Mouse (Mus musculus): ENCODE results near the gene Bpnt1. TPM values are rescaled to one million over a fixed set of nuclear protein-coding genes. Genes with fewer than 3 reads are reported as not detected.

Bpnt1 gene
- polyA plus RNA-seq, 1 experiment from 2014 or later = 46.1 TPM

GRCm38 (mm10) chr1:185296850-185297249 is 35.1 kb upstream of the Bpnt1 start:
- WGBS = 91% methylated on average over 7 of the region's 7 CpGs
- DNase-seq (ENCODE audit: low spot score) = no peak
- no peak for ATAC-seq (ENCODE audit: low FRiP score)
- Histone ChIP-seq H3K4me3 (replicated peaks; ENCODE audit: low read length) (no peak overlapping the region), H3K36me3 (replicated peaks; ENCODE audit: control insufficient read depth, insufficient read depth) (peaks cover 70% of the 10 kb centered on the region), H3K9me3 (ENCODE audit: control insufficient read depth, low read length) (no peaks in the 10 kb centered on the region), H3K4me2 (replicated peaks) (no peak overlapping the region), H3K27ac (no peak overlapping the region), H3K9ac (no peak overlapping the region), H3K4me1 (replicated peaks; ENCODE audit: control insufficient read depth, insufficient read depth, low read length) (no peaks in the 10 kb centered on the region), H3K27me3 (ENCODE audit: control insufficient read depth, insufficient read depth, low read length) (no peaks in the 10 kb centered on the region)

GRCm38 (mm10) chr1:185298496-185298895 is 33.5 kb upstream of the Bpnt1 start:
- H3K36me3 ChIP-seq (replicated peaks; ENCODE audit: control insufficient read depth, insufficient read depth) = peaks cover 68% of the 10 kb centered on the region
- no peak for ATAC-seq (ENCODE audit: low FRiP score)

GRCm38 (mm10) chr1:185302816-185303215 is 29.1 kb upstream of the Bpnt1 start:
- H3K9ac ChIP-seq = no peak overlapping the region
- no peaks in the 10 kb centered on the region for H3K9me3 ChIP-seq (ENCODE audit: control insufficient read depth, low read length)
- H3K36me3 ChIP-seq (replicated peaks; ENCODE audit: control insufficient read depth, insufficient read depth) = peaks cover 34% of the 10 kb centered on the region
- 96% methylated on average over 6 of the region's 6 CpGs for WGBS
- H3K27me3 ChIP-seq (ENCODE audit: control insufficient read depth, insufficient read depth, low read length) = no peaks in the 10 kb centered on the region
- H3K4me2 ChIP-seq (replicated peaks) = no peak overlapping the region
- no peaks in the 10 kb centered on the region for H3K4me1 ChIP-seq (replicated peaks; ENCODE audit: control insufficient read depth, insufficient read depth, low read length)
- ATAC-seq (ENCODE audit: low FRiP score) (no peak), DNase-seq (ENCODE audit: low spot score) (no peak)
- H3K27ac ChIP-seq = no peak overlapping the region
- no peak overlapping the region for H3K4me3 ChIP-seq (replicated peaks; ENCODE audit: low read length)

More at GRCm38 (mm10) chr1:185298496-185298895, 33.5 kb upstream of the Bpnt1 start:
- no peak for DNase-seq (ENCODE audit: low spot score)
- no peak overlapping the region for H3K4me3 ChIP-seq (replicated peaks; ENCODE audit: low read length)
- H3K4me2 ChIP-seq (replicated peaks) = no peak overlapping the region
- H3K4me1 ChIP-seq (replicated peaks; ENCODE audit: control insufficient read depth, insufficient read depth, low read length) = no peaks in the 10 kb centered on the region
- no peak overlapping the region for H3K27ac ChIP-seq
- WGBS = 96% methylated on average over 8 of the region's 8 CpGs
- no peak overlapping the region for H3K9ac ChIP-seq
- H3K9me3 ChIP-seq (ENCODE audit: control insufficient read depth, low read length) = no peaks in the 10 kb centered on the region
- H3K27me3 ChIP-seq (ENCODE audit: control insufficient read depth, insufficient read depth, low read length) = no peaks in the 10 kb centered on the region

GRCm38 (mm10) chr1:185306836-185307235 is 25.1 kb upstream of the Bpnt1 start:
- no peaks in the 10 kb centered on the region for H3K27me3 ChIP-seq (ENCODE audit: control insufficient read depth, insufficient read depth, low read length)
- peaks cover 40% of the 10 kb centered on the region for H3K36me3 ChIP-seq (replicated peaks; ENCODE audit: control insufficient read depth, insufficient read depth)
- H3K9me3 ChIP-seq (ENCODE audit: control insufficient read depth, low read length) = no peaks in the 10 kb centered on the region
- no peak for DNase-seq (ENCODE audit: low spot score)
- 98% methylated on average over 12 of the region's 12 CpGs for WGBS
- no peak overlapping the region for H3K9ac ChIP-seq
- H3K4me2 ChIP-seq (replicated peaks) = no peak overlapping the region
- no peak overlapping the region for H3K27ac ChIP-seq
- no peak for ATAC-seq (ENCODE audit: low FRiP score)
- no peaks in the 10 kb centered on the region for H3K4me1 ChIP-seq (replicated peaks; ENCODE audit: control insufficient read depth, insufficient read depth, low read length)
- no peak overlapping the region for H3K4me3 ChIP-seq (replicated peaks; ENCODE audit: low read length)

- 96% methylated on average over 7 of the region's 7 CpGs for WGBS
These were observed 24.3 kb upstream of the Bpnt1 start for GRCm38 (mm10) chr1:185307645-185308044.

GRCm38 (mm10) chr1:185308334-185308733 is 23.6 kb upstream of the Bpnt1 start:
- ATAC-seq (ENCODE audit: low FRiP score) = no peak
- Histone ChIP-seq H3K9me3 (ENCODE audit: control insufficient read depth, low read length) (no peaks in the 10 kb centered on the region), H3K36me3 (replicated peaks; ENCODE audit: control insufficient read depth, insufficient read depth) (peaks cover 38% of the 10 kb centered on the region), H3K4me1 (replicated peaks; ENCODE audit: control insufficient read depth, insufficient read depth, low read length) (no peaks in the 10 kb centered on the region), H3K4me2 (replicated peaks) (no peak overlapping the region), H3K27ac (no peak overlapping the region), H3K27me3 (ENCODE audit: control insufficient read depth, insufficient read depth, low read length) (no peaks in the 10 kb centered on the region), H3K9ac (no peak overlapping the region), H3K4me3 (replicated peaks; ENCODE audit: low read length) (no peak overlapping the region)
- DNase-seq (ENCODE audit: low spot score) = no peak
- 96% methylated on average over 2 of the region's 2 CpGs for WGBS

More at GRCm38 (mm10) chr1:185307645-185308044, 24.3 kb upstream of the Bpnt1 start:
- Histone ChIP-seq H3K27me3 (ENCODE audit: control insufficient read depth, insufficient read depth, low read length) (no peaks in the 10 kb centered on the region), H3K4me3 (replicated peaks; ENCODE audit: low read length) (no peak overlapping the region), H3K9me3 (ENCODE audit: control insufficient read depth, low read length) (no peaks in the 10 kb centered on the region), H3K9ac (no peak overlapping the region), H3K4me2 (replicated peaks) (no peak overlapping the region), H3K36me3 (replicated peaks; ENCODE audit: control insufficient read depth, insufficient read depth) (peaks cover 38% of the 10 kb centered on the region), H3K4me1 (replicated peaks; ENCODE audit: control insufficient read depth, insufficient read depth, low read length) (no peaks in the 10 kb centered on the region), H3K27ac (no peak overlapping the region)
- no peak for ATAC-seq (ENCODE audit: low FRiP score)
- DNase-seq (ENCODE audit: low spot score) = no peak

GRCm38 (mm10) chr1:185308908-185309307 is 23.0 kb upstream of the Bpnt1 start:
- Histone ChIP-seq H3K9me3 (ENCODE audit: control insufficient read depth, low read length) (no peaks in the 10 kb centered on the region), H3K36me3 (replicated peaks; ENCODE audit: control insufficient read depth, insufficient read depth) (peaks cover 43% of the 10 kb centered on the region), H3K4me2 (replicated peaks) (no peak overlapping the region), H3K27me3 (ENCODE audit: control insufficient read depth, insufficient read depth, low read length) (no peaks in the 10 kb centered on the region), H3K4me3 (replicated peaks; ENCODE audit: low read length) (no peak overlapping the region), H3K4me1 (replicated peaks; ENCODE audit: control insufficient read depth, insufficient read depth, low read length) (no peaks in the 10 kb centered on the region), H3K9ac (no peak overlapping the region), H3K27ac (no peak overlapping the region)
- 85% methylated on average over 4 of the region's 4 CpGs for WGBS
- DNase-seq (ENCODE audit: low spot score) (no peak), ATAC-seq (ENCODE audit: low FRiP score) (no peak)

GRCm38 (mm10) chr1:185311949-185312348 is 20.0 kb upstream of the Bpnt1 start:
- peaks cover 72% of the 10 kb centered on the region for H3K36me3 ChIP-seq (replicated peaks; ENCODE audit: control insufficient read depth, insufficient read depth)
- 94% methylated on average over 9 of the region's 9 CpGs for WGBS
- H3K4me2 ChIP-seq (replicated peaks) = no peak overlapping the region
- no peak overlapping the region for H3K9ac ChIP-seq
- no peaks in the 10 kb centered on the region for H3K9me3 ChIP-seq (ENCODE audit: control insufficient read depth, low read length)
- H3K4me1 ChIP-seq (replicated peaks; ENCODE audit: control insufficient read depth, insufficient read depth, low read length) = no peaks in the 10 kb centered on the region
- no peak overlapping the region for H3K4me3 ChIP-seq (replicated peaks; ENCODE audit: low read length)
- no peaks in the 10 kb centered on the region for H3K27me3 ChIP-seq (ENCODE audit: control insufficient read depth, insufficient read depth, low read length)
- ATAC-seq (ENCODE audit: low FRiP score) (no peak), DNase-seq (ENCODE audit: low spot score) (no peak)
- no peak overlapping the region for H3K27ac ChIP-seq

- H3K36me3 ChIP-seq (replicated peaks; ENCODE audit: control insufficient read depth, insufficient read depth) = peaks cover 78% of the 10 kb centered on the region
- 91% methylated on average over 4 of the region's 4 CpGs for WGBS
- H3K9ac ChIP-seq = no peak overlapping the region
- ATAC-seq (ENCODE audit: low FRiP score) (no peak), DNase-seq (ENCODE audit: low spot score) (no peak)
- H3K4me2 ChIP-seq (replicated peaks) = no peak overlapping the region
- no peak overlapping the region for H3K27ac ChIP-seq
- H3K4me1 ChIP-seq (replicated peaks; ENCODE audit: control insufficient read depth, insufficient read depth, low read length) = no peaks in the 10 kb centered on the region
- no peak overlapping the region for H3K4me3 ChIP-seq (replicated peaks; ENCODE audit: low read length)
- no peaks in the 10 kb centered on the region for H3K9me3 ChIP-seq (ENCODE audit: control insufficient read depth, low read length)
- no peaks in the 10 kb centered on the region for H3K27me3 ChIP-seq (ENCODE audit: control insufficient read depth, insufficient read depth, low read length)
These were observed 17.4 kb upstream of the Bpnt1 start for GRCm38 (mm10) chr1:185314546-185314945.

All from hindbrain, embryonic 14.5 days (tissue).